Mouse (Mus musculus) cortical plate, adult 2 months (tissue): ENCODE results near the gene Tmc7. TPM values are rescaled to one million over a fixed set of nuclear protein-coding genes. Genes with fewer than 3 reads are reported as not detected.

ENCODE experiments used
- H3K27ac ChIP-seq: fragments of 200-500 bp; 2 replicates; pipeline ENCODE4 v1.5.1; 2012; ENCODE audit warnings: low read length, control low read depth, inconsistent platforms; ENCODE audit not compliant: insufficient read depth
- H3K4me1 ChIP-seq: fragments of 200-500 bp; 2 replicates; pipeline ENCODE4 v1.6.1; 2011; ENCODE audit warnings: low read length; ENCODE audit not compliant: control insufficient read depth, insufficient read depth
- H3K4me3 ChIP-seq: fragments of 200-500 bp; 2 replicates; pipeline ENCODE4 v1.5.1; 2011; ENCODE audit warnings: mild to moderate bottlenecking, low read length, control low read depth; ENCODE audit not compliant: insufficient read depth
- CTCF ChIP-seq: fragments of 200-500 bp; IDR thresholded peaks from 2 replicates; pipeline ENCODE4 v1.5.1; 2011; ENCODE audit warnings: mild to moderate bottlenecking, control low read depth, low read length; ENCODE audit not compliant: insufficient read depth; ENCODE audit errors: extremely low read depth
- POLR2A ChIP-seq: fragments of 200-500 bp; IDR thresholded peaks from 2 replicates; pipeline ENCODE4 v1.6.1; 2011; ENCODE audit warnings: mild to moderate bottlenecking, low read length, control low read depth; ENCODE audit not compliant: insufficient read depth; ENCODE audit errors: extremely low read depth
- polyA plus RNA-seq: library from polyadenylated mRNA; depleted of rRNA; stranded (reverse); fragments of >200 nt; gene quantifications from 2 replicates; pipeline ENCODE4 v1.2.3, GENCODE M21; 2012

Tmc7 gene
- polyA plus RNA-seq, 1 experiment, result 14.1 TPM

GRCm38 (mm10) chr7:118526967-118527366 lies 57.6 kb downstream of the Tmc7 start:
- no peak overlapping the region for H3K27ac ChIP-seq
- no peak overlapping the region for H3K4me3 ChIP-seq
- TF ChIP-seq CTCF (no peak), POLR2A (no peak)
- H3K4me1 ChIP-seq, result no peaks in the 10 kb centered on the region

- Histone ChIP-seq H3K27ac (no peak overlapping the region), H3K4me3 (no peak overlapping the region), H3K4me1 (no peaks in the 10 kb centered on the region)
- TF ChIP-seq CTCF (no peak), POLR2A (no peak)
Observed at GRCm38 (mm10) chr7:118522077-118522476, 62.5 kb downstream of the Tmc7 start.

- Histone ChIP-seq H3K27ac (no peak overlapping the region), H3K4me1 (no peaks in the 10 kb centered on the region), H3K4me3 (no peak overlapping the region)
- TF ChIP-seq POLR2A (no peak), CTCF (no peak)
Observed at GRCm38 (mm10) chr7:118519661-118520060, 64.9 kb downstream of the Tmc7 start.

- Histone ChIP-seq H3K4me1 (no peaks in the 10 kb centered on the region), H3K4me3 (no peak overlapping the region), H3K27ac (no peak overlapping the region)
- TF ChIP-seq POLR2A (no peak), CTCF (peak; percentile 70)
Observed at GRCm38 (mm10) chr7:118518687-118519086, 65.8 kb downstream of the Tmc7 start.

- no peaks in the 10 kb centered on the region for H3K4me1 ChIP-seq
- no peak overlapping the region for H3K27ac ChIP-seq
- no peak for TF ChIP-seq CTCF
- TF ChIP-seq POLR2A, result no peak
- no peak overlapping the region for H3K4me3 ChIP-seq
Observed at GRCm38 (mm10) chr7:118517819-118518218, 66.7 kb downstream of the Tmc7 start.

- no peak overlapping the region for H3K4me3 ChIP-seq
- no peak for TF ChIP-seq CTCF
- no peak for TF ChIP-seq POLR2A
- no peaks in the 10 kb centered on the region for H3K4me1 ChIP-seq
- H3K27ac ChIP-seq, result no peak overlapping the region
Observed at GRCm38 (mm10) chr7:118508556-118508955, 76.0 kb downstream of the Tmc7 start.

GRCm38 (mm10) chr7:118503844-118504243 lies 80.7 kb downstream of the Tmc7 start:
- no peak overlapping the region for H3K4me3 ChIP-seq

GRCm38 (mm10) chr7:118502333-118502732 lies 82.2 kb downstream of the Tmc7 start:
- H3K4me3 ChIP-seq, result no peak overlapping the region
- no peak overlapping the region for H3K27ac ChIP-seq
- TF ChIP-seq POLR2A (no peak), CTCF (no peak)
- H3K4me1 ChIP-seq, result no peaks in the 10 kb centered on the region

More at GRCm38 (mm10) chr7:118503844-118504243, 80.7 kb downstream of the Tmc7 start:
- no peaks in the 10 kb centered on the region for H3K4me1 ChIP-seq
- no peak overlapping the region for H3K27ac ChIP-seq
- TF ChIP-seq CTCF (no peak), POLR2A (no peak)

- H3K4me1 ChIP-seq, result no peaks in the 10 kb centered on the region
- TF ChIP-seq POLR2A (no peak), CTCF (no peak)
Observed at GRCm38 (mm10) chr7:118499784-118500435, 84.6 kb downstream of the Tmc7 start.

GRCm38 (mm10) chr7:118498984-118499783 lies 85.4 kb downstream of the Tmc7 start:
- TF ChIP-seq CTCF, result no peak
- no peak for TF ChIP-seq POLR2A
- Histone ChIP-seq H3K27ac (no peak overlapping the region), H3K4me3 (no peak overlapping the region), H3K4me1 (no peaks in the 10 kb centered on the region)

More at GRCm38 (mm10) chr7:118499784-118500435, 84.6 kb downstream of the Tmc7 start:
- no peak overlapping the region for H3K27ac ChIP-seq
- H3K4me3 ChIP-seq, result no peak overlapping the region
